Mouse (Mus musculus): ENCODE measurements around the gene Mat2b.
"Not testable (repeated sequence)": the region's sequence is repeated elsewhere in the genome, so short reads cannot be mapped to it uniquely, and the experiment has no call there.

Gene Mat2b

DNA sequence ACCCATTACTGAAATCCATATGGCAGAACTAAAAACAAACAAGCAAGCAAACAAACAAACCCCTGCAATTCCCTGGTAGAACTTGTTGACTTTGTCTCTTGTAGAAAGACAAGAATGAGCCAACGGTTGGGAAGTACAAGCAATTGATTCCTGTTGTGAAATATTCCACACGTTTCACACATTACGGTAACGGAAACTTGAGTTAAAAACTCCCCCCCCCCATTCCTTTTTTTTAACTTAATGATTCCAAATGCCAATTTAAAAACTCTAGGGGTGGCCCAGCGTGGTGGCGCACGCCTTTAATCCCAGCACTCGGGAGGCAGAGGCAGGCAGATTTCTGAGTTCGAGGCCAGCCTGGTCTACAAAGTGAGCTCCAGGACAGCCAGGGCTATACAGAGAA lies at the start of gene Mat2b:
Gene Mat2b, minus strand, starts transcription at position 101 of the 400 bp plus-strand sequence.
- DNase-seq (ENCODE audit: low spot score), result no peak

GRCm38 (mm10) chr11:40744348-40744747 lies 49.3 kb upstream of the Mat2b start:
- no peak for DNase-seq (ENCODE audit: low spot score)

DNA sequence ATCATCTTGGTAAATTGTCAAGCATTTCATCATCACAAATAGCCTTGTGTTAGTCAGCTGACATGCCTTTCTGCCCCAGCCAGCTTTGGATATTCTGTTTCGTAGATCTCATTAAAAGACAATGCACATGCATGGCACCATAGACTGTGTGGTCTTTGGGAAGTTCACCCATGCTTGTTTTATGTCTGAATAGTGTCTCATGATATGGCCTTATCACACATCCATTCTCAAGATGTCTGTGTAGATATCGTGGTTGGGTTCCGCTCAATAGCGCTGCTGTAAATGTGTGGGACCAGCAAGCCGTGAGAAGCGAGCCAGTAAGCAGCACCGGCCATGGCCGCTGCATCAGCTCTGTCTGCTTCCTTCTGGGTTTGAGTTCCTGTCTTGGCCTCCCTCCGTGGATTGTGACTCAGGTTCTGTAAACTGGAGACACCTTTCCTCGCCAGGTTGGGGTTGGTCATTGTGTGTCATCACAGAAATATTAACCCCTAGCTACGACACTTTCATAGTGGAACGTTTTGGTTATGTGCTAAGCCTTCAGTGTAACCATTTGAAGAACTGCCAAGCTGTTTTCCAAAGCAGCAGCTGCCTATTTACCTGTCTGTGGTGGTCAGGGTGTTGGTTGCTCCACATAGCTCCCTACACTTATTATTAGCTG lies 46.7 kb upstream of the Mat2b start:
- DNase-seq (ENCODE audit: low spot score), result no peak

DNA sequence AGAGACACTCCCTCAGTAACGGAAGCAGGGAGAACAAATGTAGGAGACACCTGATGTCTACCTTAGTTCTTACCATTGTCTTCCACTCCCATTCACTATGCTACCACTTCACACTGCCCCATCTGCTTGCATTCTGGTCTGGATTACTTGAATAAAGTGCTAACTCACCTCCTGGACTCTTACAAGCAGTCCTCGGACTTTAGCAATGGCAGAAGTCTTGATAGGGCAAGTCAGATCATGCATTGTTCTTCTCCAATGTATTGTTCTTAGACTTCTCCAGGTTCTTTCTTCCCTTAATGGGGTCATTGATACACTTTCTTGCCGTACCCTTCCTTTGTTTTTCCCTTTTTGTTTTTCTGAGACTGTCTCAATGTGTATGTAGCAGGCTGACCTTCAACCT lies 42.4 kb upstream of the Mat2b start:
- DNase-seq (ENCODE audit: low spot score), result no peak

DNA sequence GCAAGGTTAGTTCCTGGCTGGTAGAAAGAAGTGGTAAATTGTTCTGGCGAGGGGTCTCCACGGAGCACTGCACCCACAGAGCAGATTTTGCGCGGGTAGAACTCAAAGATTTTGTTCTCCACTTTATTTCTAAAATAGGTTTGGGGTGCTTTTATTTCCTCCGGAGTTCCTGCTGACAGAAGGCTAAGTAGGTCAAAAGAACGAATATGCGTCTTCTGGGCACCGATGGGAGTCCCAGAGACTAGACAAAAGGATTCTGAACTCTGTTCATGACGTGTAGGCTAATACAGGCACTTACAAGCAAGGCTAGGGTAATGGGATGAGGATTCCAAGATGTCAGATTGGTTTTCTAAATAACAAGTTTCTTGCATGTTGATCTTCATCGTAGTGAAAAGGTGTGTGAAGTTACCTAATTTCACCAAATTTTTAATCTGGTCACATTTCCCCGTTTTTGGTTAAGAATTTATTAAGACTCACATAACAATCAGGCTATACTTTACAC lies 39.3 kb upstream of the Mat2b start:
- no peak for DNase-seq (ENCODE audit: low spot score)

DNA sequence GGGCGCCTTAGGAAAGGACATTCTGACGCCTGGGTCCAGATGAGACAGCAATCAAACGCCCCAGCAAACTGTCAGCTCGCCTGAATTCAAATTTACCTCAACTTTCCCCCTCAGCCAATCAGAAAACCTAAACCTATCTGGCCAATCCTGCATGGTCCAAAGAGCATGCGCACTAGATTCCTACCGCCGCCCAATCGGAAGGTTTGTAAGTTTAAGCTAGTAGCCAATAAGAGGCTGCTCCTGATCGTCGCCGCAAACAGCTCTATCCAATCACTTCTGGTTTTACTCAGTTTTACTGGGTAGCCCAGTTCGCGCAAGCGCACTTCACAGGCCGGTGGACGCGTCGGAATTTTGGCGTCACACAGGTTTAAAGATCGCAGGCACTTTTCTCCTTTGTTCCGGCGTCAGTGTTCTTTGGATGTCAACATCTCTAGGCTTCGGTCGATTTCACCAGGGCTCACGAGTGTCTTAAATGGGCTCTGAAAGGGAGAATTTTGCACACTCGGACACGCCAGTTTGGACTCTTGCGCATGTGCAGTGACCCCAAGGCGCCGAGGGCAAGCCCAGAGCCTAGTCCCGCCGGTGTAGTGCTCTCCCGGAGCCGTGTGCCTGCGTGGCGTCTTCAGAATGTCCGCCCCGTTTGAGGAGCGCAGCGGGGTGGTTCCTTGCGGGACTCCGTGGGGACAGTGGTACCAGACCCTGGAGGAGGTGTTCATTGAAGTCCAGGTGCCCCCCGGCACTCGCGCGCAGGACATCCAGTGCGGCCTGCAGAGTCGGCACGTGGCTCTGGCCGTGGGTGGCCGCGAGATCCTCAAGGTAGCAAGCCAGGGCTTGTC lies 38.6 kb upstream of the Mat2b start, which contains the start of the genes Hmmr and Nudcd2:
Gene Hmmr, minus strand, starts transcription at position 84 of the 836 bp plus-strand sequence.
Gene Nudcd2, plus strand, starts transcription at position 329 of the 836 bp plus-strand sequence.
- peak; percentile 70 for DNase-seq (ENCODE audit: low spot score)

- no peak for DNase-seq (ENCODE audit: low spot score)
These were observed 38.0 kb upstream of the Mat2b start for GRCm38 (mm10) chr11:40732997-40733338.

DNA sequence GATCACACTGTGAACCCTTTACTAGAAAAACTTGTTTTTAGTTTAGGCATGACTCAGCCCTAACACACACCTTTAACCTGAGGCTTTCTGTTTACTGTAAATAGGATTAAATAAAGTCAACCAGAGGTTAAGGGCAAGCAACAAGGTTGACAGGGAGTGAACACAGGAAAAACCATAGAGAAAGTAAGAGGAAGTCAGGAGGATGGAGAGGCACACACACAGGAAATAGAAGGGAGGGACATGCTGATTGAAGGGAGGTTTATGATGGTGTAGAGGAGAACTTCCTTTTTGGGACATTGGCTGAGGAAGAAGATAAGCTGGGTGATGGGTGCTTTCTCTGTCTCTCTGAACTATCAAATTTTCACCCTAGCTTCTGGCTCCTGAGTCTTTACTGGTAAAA lies 23.3 kb upstream of the Mat2b start:
- no peak for DNase-seq (ENCODE audit: low spot score)

GRCm38 (mm10) chr11:40715524-40715923 lies 20.5 kb upstream of the Mat2b start:
- DNase-seq (ENCODE audit: low spot score), result no peak

DNA sequence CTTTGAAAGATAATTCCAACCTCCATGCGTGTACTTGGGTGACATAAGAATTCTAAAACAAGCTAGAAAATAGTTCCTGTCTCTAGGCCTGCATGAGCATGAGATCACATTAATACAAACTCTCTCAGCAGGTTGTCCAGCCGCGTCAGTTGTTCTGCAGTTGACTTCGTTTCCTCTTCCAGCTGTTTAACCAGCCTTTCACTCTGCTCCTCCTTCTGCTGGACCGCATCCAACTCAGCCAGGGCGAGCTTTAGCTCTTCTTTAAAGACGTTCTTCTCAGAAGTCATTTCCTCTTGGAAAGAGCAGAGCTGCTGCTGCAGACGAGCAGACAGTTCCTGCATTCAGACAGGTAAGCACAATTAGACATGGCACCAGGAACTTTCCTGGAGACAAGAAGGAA lies 18.9 kb upstream of the Mat2b start:
- no peak for DNase-seq (ENCODE audit: low spot score)

DNA sequence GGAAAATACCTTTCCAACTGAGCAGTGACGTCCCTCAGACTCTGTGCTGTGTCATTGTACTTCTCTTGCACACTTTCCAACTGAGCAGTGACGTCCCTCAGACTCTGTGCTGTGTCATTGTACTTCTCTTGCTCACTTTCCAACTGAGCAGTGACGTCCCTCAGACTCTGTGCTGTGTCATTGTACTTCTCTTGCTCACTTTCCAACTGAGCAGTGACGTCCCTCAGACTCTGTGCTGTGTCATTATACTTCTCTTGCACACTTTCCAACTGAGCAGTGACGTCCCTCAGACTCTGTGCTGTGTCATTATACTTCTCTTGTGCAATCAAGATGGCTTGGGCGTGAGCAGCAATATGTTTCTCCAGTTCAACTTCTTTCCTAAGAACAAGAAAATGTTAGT lies 14.9 kb upstream of the Mat2b start:
- not testable (repeated sequence) for DNase-seq (ENCODE audit: low spot score)

GRCm38 (mm10) chr11:40694311-40695087 lies 504 bp downstream of the Mat2b start:
- peak; percentile 36 for DNase-seq (ENCODE audit: low spot score)

DNA sequence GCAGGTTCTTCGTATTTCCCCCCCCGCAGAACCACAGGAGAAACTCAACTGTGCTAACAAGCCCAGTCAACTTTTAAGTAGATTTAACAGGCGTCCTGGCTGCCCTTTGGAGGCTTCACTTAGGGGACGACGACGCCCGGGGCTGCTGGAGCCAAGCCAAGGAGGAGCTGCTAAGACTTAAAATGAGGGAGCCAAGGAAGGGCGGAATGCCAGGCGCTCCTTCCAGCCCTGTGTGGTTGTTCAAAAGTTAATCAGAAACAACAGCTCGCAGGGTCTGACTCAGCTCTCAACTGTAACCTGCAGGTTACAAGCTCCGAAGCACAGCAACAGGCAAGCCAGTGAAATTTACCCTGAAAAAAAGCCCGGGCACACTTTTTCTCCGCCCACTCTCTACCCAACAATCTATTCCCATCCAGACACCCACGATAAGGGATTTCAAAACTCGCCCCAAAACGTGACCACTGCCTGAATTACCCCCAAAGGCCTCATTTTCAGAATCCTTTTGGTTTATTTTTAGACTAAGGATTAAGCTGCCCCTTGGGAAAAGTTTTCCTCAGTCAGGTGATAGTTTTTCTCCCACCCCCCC lies 1.5 kb downstream of the Mat2b start:
- peak; percentile 48 for DNase-seq (ENCODE audit: low spot score)

DNA sequence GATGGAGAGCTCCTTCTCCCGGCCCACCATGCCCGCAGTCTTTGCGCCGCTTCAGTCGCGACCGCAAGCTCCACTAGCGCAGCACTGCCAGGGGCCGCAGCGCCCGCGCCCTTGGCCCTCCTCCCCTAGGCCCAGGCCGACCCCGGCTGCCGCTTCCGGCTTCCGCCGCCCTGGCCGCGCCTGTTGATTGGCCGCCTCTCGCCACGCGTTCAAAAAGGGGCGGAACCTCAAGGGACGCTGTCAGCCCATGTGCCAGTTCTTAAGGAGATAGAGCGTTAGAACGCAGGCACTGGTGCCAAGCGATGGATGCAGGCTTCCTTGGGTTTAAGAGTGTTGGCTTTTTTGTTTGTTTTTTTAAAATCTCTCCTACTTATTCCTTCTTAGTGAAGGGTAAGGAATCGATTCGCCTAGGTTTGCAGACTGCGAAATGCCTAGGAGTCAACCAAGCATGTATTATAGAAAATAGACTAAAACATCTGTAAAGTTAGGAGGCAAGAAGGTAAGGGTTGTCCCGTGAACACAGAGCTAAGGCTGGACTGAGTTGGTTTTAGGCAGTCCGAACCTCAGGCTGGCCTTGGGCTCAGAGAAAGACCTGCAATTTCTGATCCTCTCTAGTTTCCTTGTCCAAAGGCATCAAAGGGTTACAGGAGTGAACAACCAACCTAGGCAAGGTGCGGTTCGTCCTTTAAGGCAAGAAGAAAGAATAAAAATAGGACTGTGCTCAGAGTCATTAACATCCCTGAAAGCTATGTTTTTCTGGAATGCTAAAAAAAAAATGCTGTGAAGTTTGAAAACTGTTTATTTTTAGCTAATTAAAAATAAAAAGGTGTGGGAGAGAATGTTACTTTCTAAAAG lies 2.3 kb downstream of the Mat2b start:
- DNase-seq (ENCODE audit: low spot score), result peak; percentile 92

GRCm38 (mm10) chr11:40692101-40692509 lies 2.9 kb downstream of the Mat2b start:
- no peak for DNase-seq (ENCODE audit: low spot score)

DNA sequence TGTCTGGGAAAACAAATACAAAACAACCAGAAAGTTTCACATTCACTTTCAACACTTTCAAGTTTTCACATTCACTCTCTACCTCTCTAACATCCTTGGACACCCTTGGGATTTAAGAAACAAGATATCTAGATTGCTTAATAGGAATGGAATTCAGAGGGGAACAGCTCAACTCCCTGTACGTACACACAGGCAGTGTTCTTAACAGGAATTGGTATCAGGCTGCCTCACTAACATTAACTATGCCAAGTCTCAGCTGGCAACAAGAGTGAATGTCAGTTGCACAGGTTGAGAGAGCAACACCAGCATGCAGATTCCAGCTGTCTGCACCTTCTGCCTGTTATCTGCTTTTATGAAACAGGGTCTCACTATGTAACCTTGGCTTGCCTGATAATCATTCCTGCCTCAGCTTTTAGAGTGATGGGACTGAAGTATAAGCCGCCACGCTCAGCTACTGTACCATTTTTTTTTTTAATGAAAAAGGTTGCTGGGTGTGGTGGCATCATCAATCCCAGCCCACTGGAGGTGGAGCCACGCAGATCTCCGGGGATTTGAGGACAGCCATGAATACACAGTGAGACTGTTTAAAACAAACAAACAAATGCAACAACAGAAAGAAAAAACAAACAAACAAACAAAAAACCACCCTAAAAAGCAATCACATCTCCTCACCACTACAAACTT lies 4.4 kb downstream of the Mat2b start:
- DNase-seq (ENCODE audit: low spot score), result no peak

DNA sequence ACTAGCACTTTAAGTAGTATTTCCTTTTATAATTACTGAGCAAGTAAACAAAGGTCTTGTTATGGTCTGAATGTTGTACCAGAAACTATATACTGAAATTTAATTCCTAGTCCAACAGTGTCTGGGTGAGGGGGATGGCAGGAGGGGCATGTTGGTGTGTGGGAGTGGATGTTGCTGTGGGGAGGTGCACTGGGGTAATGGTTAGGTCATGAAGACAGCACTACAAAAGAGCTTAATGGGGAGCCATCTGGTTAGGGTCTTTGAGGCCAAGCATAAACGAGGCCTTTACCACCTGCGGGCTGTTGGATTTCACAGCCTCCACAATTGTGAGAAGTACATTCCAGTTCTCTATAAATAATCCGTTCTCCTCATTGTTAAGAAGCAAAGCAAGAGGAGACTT lies 11.7 kb downstream of the Mat2b start:
- no peak for DNase-seq (ENCODE audit: low spot score)

DNA sequence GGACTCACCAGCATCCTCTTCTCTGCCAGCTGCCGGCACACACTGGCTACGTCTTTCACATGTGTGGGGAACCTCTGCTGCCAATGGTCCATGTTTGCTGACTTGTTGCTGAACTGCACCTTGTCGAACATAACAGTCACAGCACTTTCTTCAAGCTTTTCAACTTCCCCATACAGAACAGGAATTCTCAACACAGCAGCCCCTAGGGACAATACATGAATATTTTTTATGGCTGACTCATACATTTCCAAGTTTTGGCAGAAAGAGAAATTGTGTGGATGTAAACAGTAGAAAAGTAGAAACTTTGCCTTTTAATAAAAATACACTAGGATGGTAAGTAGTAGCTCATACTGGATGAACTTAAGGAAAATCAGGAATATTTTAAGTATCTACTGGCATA lies 12.5 kb downstream of the Mat2b start:
- no peak for DNase-seq (ENCODE audit: low spot score)

DNA sequence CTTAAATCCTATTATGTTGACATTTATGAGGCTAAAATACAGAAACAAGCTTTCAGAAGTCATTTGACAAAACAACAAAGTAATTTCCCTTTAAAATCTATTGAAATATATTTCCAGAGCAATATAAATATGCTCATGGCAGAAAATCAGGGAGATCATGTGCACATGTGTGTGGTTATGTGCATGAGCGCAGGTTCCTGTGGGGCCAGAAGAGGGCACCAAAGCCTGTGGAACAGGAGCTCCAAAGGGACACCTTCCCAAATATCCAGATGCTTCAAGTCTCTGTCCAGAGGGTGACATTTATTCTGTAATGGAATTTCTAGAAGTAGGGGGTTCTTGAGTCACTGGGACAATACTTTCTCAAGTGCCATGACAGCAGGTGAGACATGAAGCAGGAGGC lies 17.8 kb downstream of the Mat2b start:
- no peak for DNase-seq (ENCODE audit: low spot score)

GRCm38 (mm10) chr11:40675014-40675730 lies 19.8 kb downstream of the Mat2b start:
- no peak for DNase-seq (ENCODE audit: low spot score)

Data from ovary, postnatal 10 days (tissue).